Mouse (Mus musculus): ENCODE results near the gene Plac1. TPM values are rescaled to one million over a fixed set of nuclear protein-coding genes. Genes with fewer than 3 reads are reported as not detected.

Gene Plac1
- polyA plus RNA-seq, 1 experiment from 2014 or later: not detected

GRCm38 (mm10) chrX:53107127-53107526, 132.8 kb downstream of the Plac1 start:
- H3K4me3 ChIP-seq (ENCODE audit: low read depth, low read length): no peak overlapping the region
- no peak for ATAC-seq (ENCODE audit: low read depth)
- H3K27me3 ChIP-seq (ENCODE audit: control insufficient read depth, insufficient read depth, low read length): no peaks in the 10 kb centered on the region
- H3K4me1 ChIP-seq (ENCODE audit: control insufficient read depth, insufficient read depth, low read length): no peaks in the 10 kb centered on the region
- H3K4me2 ChIP-seq (ENCODE audit: low read depth, low read length): no peak overlapping the region
- 89% methylated on average over 2 of the region's 2 CpGs for WGBS
- H3K9me3 ChIP-seq (ENCODE audit: control insufficient read depth, low read length): no peaks in the 10 kb centered on the region
- no peak overlapping the region for H3K9ac ChIP-seq (replicated peaks; ENCODE audit: low read depth, low read length)
- no peak overlapping the region for H3K27ac ChIP-seq (ENCODE audit: low read depth, low read length)
- H3K36me3 ChIP-seq (ENCODE audit: control insufficient read depth, insufficient read depth, low read length): no peaks in the 10 kb centered on the region

DNA sequence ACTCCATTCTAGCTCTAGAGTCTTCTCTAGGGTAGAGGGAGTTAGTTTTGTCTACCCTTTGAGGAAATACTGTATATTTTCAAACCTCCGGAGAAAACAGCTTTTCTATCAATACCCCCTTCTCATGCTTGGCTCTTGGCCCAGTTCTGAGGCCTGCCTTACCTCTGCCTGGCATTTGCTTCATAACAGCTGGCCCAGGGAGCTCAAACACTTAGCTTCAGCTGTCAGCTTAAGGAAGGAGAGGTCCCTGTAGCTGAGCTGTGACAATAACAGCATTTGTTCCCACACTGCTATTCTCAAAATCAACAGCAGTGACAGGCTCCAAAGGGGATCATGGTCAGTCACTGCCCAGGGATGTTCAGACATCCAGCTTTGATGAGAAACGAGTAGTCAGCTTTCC, 138.7 kb downstream of the Plac1 start:
- H3K4me2 ChIP-seq (ENCODE audit: low read depth, low read length): no peak overlapping the region
- no peak overlapping the region for H3K9ac ChIP-seq (replicated peaks; ENCODE audit: low read depth, low read length)
- no peak overlapping the region for H3K4me3 ChIP-seq (ENCODE audit: low read depth, low read length)
- no peaks in the 10 kb centered on the region for H3K4me1 ChIP-seq (ENCODE audit: control insufficient read depth, insufficient read depth, low read length)
- H3K36me3 ChIP-seq (ENCODE audit: control insufficient read depth, insufficient read depth, low read length): no peaks in the 10 kb centered on the region
- ATAC-seq (ENCODE audit: low read depth): no peak
- H3K9me3 ChIP-seq (ENCODE audit: control insufficient read depth, low read length): no peaks in the 10 kb centered on the region
- WGBS: 42% methylated on average over 2 of the region's 2 CpGs
- no peak overlapping the region for H3K27ac ChIP-seq (ENCODE audit: low read depth, low read length)
- no peaks in the 10 kb centered on the region for H3K27me3 ChIP-seq (ENCODE audit: control insufficient read depth, insufficient read depth, low read length)

- ATAC-seq (ENCODE audit: low read depth): no peak
- no peak overlapping the region for H3K27ac ChIP-seq (ENCODE audit: low read depth, low read length)
- H3K27me3 ChIP-seq (ENCODE audit: control insufficient read depth, insufficient read depth, low read length): no peaks in the 10 kb centered on the region
- no peak overlapping the region for H3K9ac ChIP-seq (replicated peaks; ENCODE audit: low read depth, low read length)
- H3K4me3 ChIP-seq (ENCODE audit: low read depth, low read length): no peak overlapping the region
- no peaks in the 10 kb centered on the region for H3K4me1 ChIP-seq (ENCODE audit: control insufficient read depth, insufficient read depth, low read length)
- no peaks in the 10 kb centered on the region for H3K36me3 ChIP-seq (ENCODE audit: control insufficient read depth, insufficient read depth, low read length)
- H3K9me3 ChIP-seq (ENCODE audit: control insufficient read depth, low read length): no peaks in the 10 kb centered on the region
- H3K4me2 ChIP-seq (ENCODE audit: low read depth, low read length): no peak overlapping the region
- WGBS: 63% methylated on average over 7 of the region's 7 CpGs
Observed at GRCm38 (mm10) chrX:53099951-53100350, 140.0 kb downstream of the Plac1 start.

DNA sequence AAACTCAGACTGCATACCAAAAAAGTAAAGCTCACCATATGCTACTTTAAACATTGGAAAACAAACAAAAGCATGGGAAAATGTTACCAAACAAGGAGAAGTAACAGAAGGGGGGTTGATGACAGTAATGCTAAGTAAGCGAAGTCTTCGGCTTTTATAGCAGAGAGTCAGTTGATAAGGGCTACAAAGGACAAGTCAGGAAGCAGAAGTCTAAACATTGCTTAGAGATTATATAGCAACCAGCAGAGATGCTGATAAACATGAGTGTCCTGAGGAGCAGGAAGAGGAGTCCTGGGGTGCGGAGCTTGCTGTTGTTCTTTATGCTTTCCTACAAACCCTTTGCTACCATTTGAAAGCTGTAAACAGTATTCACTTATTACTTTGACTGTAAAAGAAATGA, 140.6 kb downstream of the Plac1 start:
- Histone ChIP-seq H3K27me3 (ENCODE audit: control insufficient read depth, insufficient read depth, low read length) (no peaks in the 10 kb centered on the region), H3K4me3 (ENCODE audit: low read depth, low read length) (no peak overlapping the region), H3K27ac (ENCODE audit: low read depth, low read length) (no peak overlapping the region), H3K36me3 (ENCODE audit: control insufficient read depth, insufficient read depth, low read length) (no peaks in the 10 kb centered on the region), H3K9ac (replicated peaks; ENCODE audit: low read depth, low read length) (no peak overlapping the region), H3K9me3 (ENCODE audit: control insufficient read depth, low read length) (no peaks in the 10 kb centered on the region), H3K4me1 (ENCODE audit: control insufficient read depth, insufficient read depth, low read length) (no peaks in the 10 kb centered on the region), H3K4me2 (ENCODE audit: low read depth, low read length) (no peak overlapping the region)
- WGBS: 87% methylated on average over 3 of the region's 3 CpGs
- ATAC-seq (ENCODE audit: low read depth): no peak

- H3K36me3 ChIP-seq (ENCODE audit: control insufficient read depth, insufficient read depth, low read length): no peaks in the 10 kb centered on the region
- H3K4me3 ChIP-seq (ENCODE audit: low read depth, low read length): no peak overlapping the region
- no peaks in the 10 kb centered on the region for H3K9me3 ChIP-seq (ENCODE audit: control insufficient read depth, low read length)
- WGBS: 32% methylated on average over 4 of the region's 4 CpGs
- H3K4me1 ChIP-seq (ENCODE audit: control insufficient read depth, insufficient read depth, low read length): no peaks in the 10 kb centered on the region
- no peak overlapping the region for H3K27ac ChIP-seq (ENCODE audit: low read depth, low read length)
- no peak for ATAC-seq (ENCODE audit: low read depth)
- no peaks in the 10 kb centered on the region for H3K27me3 ChIP-seq (ENCODE audit: control insufficient read depth, insufficient read depth, low read length)
- no peak overlapping the region for H3K4me2 ChIP-seq (ENCODE audit: low read depth, low read length)
- no peak overlapping the region for H3K9ac ChIP-seq (replicated peaks; ENCODE audit: low read depth, low read length)
Observed at GRCm38 (mm10) chrX:53098293-53098692, 141.6 kb downstream of the Plac1 start.

DNA sequence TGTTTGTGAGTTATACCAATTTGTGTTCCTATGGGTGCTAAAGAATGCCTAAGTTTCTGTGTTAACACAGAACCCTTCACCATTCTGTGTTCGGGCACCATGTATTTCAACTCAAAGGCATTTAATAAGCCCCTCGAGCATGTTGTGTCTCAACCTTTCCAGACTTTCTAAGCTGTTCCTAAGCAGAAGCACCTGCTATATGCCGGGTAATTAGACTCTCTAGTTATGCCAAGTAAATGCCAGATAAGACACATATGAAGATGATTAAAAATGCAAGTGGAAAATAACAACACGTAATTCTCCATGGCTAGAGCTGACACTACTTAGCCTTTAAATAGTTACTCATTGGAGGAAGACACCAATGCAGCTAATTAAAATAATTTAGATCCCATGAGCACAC, 142.1 kb downstream of the Plac1 start:
- Histone ChIP-seq H3K27me3 (ENCODE audit: control insufficient read depth, insufficient read depth, low read length) (no peaks in the 10 kb centered on the region), H3K4me2 (ENCODE audit: low read depth, low read length) (no peak overlapping the region), H3K4me1 (ENCODE audit: control insufficient read depth, insufficient read depth, low read length) (no peaks in the 10 kb centered on the region), H3K4me3 (ENCODE audit: low read depth, low read length) (no peak overlapping the region), H3K9ac (replicated peaks; ENCODE audit: low read depth, low read length) (no peak overlapping the region), H3K36me3 (ENCODE audit: control insufficient read depth, insufficient read depth, low read length) (no peaks in the 10 kb centered on the region), H3K27ac (ENCODE audit: low read depth, low read length) (no peak overlapping the region), H3K9me3 (ENCODE audit: control insufficient read depth, low read length) (no peaks in the 10 kb centered on the region)
- WGBS: 57% methylated on average over 4 of the region's 4 CpGs
- ATAC-seq (ENCODE audit: low read depth): no peak

- H3K27me3 ChIP-seq (ENCODE audit: control insufficient read depth, insufficient read depth, low read length): no peaks in the 10 kb centered on the region
- H3K27ac ChIP-seq (ENCODE audit: low read depth, low read length): no peak overlapping the region
- H3K36me3 ChIP-seq (ENCODE audit: control insufficient read depth, insufficient read depth, low read length): no peaks in the 10 kb centered on the region
- no peak overlapping the region for H3K4me3 ChIP-seq (ENCODE audit: low read depth, low read length)
- no peaks in the 10 kb centered on the region for H3K4me1 ChIP-seq (ENCODE audit: control insufficient read depth, insufficient read depth, low read length)
- WGBS: 73% methylated on average over 2 of the region's 2 CpGs
- ATAC-seq (ENCODE audit: low read depth): no peak
- no peak overlapping the region for H3K4me2 ChIP-seq (ENCODE audit: low read depth, low read length)
- H3K9ac ChIP-seq (replicated peaks; ENCODE audit: low read depth, low read length): no peak overlapping the region
- no peaks in the 10 kb centered on the region for H3K9me3 ChIP-seq (ENCODE audit: control insufficient read depth, low read length)
Observed at GRCm38 (mm10) chrX:53093381-53093780, 146.5 kb downstream of the Plac1 start.

DNA sequence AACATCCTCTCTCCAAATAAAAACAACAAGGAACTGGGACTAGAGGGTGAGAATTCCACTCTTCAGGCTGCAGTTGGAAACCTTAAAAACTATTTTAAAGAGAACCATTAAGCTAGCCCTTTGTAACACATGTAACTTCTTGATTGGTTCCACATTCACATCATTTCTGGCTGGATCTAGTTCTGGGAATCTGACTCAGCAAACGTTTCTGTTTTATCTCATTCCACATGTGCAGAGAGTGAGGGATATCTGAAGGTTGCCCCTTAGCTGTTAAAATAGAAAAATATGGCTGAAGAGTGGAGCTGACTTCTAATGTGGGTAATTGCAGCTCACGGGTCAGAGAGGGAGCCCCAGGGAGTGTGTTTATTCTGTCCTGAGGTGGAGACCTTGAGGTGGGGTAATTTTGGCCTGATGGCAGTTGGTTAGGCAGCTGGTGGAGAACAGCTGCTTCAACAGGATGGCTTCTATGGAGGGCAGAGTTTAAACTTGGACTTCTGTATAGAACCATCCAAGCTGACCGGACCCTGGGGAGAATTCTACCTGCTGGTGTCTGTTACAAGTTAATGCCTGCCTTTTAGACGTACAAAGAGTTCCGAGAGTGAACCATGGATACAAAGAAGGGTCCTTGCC, 151.1 kb downstream of the Plac1 start:
- no peak overlapping the region for H3K4me2 ChIP-seq (ENCODE audit: low read depth, low read length)
- H3K27me3 ChIP-seq (ENCODE audit: control insufficient read depth, insufficient read depth, low read length): no peaks in the 10 kb centered on the region
- H3K4me3 ChIP-seq (ENCODE audit: low read depth, low read length): no peak overlapping the region
- no peak overlapping the region for H3K9ac ChIP-seq (replicated peaks; ENCODE audit: low read depth, low read length)
- no peak overlapping the region for H3K27ac ChIP-seq (ENCODE audit: low read depth, low read length)
- no peaks in the 10 kb centered on the region for H3K9me3 ChIP-seq (ENCODE audit: control insufficient read depth, low read length)
- no peak for ATAC-seq (ENCODE audit: low read depth)
- H3K36me3 ChIP-seq (ENCODE audit: control insufficient read depth, insufficient read depth, low read length): no peaks in the 10 kb centered on the region
- WGBS: 77% methylated on average over 5 of the region's 5 CpGs
- no peaks in the 10 kb centered on the region for H3K4me1 ChIP-seq (ENCODE audit: control insufficient read depth, insufficient read depth, low read length)

DNA sequence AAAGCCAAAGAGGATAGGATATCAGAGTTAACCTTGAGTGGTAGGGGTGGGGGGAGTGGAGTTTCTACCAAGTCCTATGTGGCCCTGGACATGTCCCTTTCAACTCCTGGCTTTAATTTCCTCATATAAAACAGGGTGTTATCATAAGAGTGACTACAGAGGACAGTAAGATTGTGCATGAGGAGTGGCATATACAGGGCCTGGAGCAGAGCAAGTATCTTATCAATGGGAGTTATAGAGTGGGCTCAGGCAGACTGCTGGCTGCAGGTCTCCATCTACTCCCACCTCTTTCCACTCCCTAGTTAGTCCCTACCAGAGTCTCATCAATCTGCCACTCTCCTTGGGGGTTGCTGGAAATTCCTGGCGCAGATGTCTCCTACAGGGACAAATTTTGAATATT, 152.7 kb downstream of the Plac1 start:
- no peaks in the 10 kb centered on the region for H3K36me3 ChIP-seq (ENCODE audit: control insufficient read depth, insufficient read depth, low read length)
- ATAC-seq (ENCODE audit: low read depth): no peak
- H3K27ac ChIP-seq (ENCODE audit: low read depth, low read length): no peak overlapping the region
- H3K4me2 ChIP-seq (ENCODE audit: low read depth, low read length): no peak overlapping the region
- no peak overlapping the region for H3K4me3 ChIP-seq (ENCODE audit: low read depth, low read length)
- no peaks in the 10 kb centered on the region for H3K4me1 ChIP-seq (ENCODE audit: control insufficient read depth, insufficient read depth, low read length)
- H3K9me3 ChIP-seq (ENCODE audit: control insufficient read depth, low read length): no peaks in the 10 kb centered on the region
- no peaks in the 10 kb centered on the region for H3K27me3 ChIP-seq (ENCODE audit: control insufficient read depth, insufficient read depth, low read length)
- no peak overlapping the region for H3K9ac ChIP-seq (replicated peaks; ENCODE audit: low read depth, low read length)
- WGBS: 67% methylated on average over 1 of the region's 1 CpGs
